Mouse (Mus musculus) MN1 (cell line): ENCODE data around the gene Il2.

ENCODE experiments used
- DNase-seq: peaks from one replicate; pipeline ENCODE4 v3.0.0-alpha.2; 2016; ENCODE audit warnings: low spot score

Il2 gene

GRCm38 (mm10) chr3:37125655-37126054 is at the start of gene Il2:
Gene Il2, minus strand, starts transcription at chr3:37125959.
- no peak for DNase-seq

DNA sequence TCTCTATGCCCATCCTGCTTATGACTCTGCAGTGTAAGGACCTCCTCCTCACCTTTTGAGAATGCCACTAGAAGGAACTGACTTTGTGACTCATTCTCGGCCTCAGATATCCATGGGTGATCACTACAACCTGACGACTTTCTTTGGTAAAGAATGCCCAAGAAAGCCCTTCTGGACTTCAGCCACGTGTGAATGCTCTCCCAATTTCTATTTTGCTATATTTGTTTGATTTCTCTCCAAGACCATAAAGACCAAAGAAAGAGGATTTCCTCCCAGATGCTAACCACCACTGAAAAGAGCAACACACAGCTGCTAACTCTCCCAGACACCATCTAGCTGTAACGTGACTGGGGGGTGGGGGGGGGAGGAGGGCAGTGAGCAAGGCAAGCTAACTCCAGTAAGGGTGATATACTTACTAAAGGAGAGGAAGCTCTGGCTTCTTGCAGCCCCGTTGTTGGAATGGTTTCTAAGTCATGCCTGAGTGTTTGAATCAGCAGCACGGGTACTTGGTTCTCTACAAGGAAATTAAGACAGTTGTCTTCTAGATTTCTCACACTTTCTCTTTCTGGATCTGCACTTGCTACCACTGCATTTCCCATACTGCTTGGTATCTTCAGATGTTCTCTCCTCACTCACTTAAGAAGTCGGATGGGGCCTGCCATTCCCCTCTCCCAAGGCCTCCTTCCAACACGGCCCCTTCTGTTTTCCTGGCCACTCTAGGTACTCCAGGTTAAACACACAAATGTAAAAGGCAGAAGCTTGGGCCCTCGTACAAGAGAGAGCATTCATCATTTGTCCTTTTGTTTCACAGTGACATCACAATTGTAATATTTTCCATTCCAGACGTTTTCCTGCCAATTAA is 49.2 kb upstream of the Il2 start:
- no peak for DNase-seq

DNA sequence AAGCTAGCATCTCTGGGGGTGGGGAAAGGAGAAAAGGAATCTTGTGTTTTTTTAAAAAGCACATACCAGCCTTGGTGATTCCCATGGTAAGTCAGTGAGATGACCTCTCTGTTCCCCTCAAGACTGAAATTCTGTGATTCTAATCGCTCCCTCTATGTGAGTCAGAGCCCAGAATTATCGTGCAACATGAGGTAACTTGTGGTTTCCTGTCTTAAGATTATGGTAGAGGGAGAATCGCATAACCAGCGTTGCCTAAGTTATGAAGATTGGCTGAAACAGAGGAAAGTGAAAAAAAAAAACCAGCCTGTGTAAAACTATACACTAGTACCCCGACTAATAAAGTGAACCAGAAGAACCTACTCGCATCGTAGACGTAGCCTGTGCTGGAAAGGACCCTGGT is 47.5 kb upstream of the Il2 start:
- DNase-seq = no peak

GRCm38 (mm10) chr3:37169283-37169682 is 43.5 kb upstream of the Il2 start:
- DNase-seq = no peak

DNA sequence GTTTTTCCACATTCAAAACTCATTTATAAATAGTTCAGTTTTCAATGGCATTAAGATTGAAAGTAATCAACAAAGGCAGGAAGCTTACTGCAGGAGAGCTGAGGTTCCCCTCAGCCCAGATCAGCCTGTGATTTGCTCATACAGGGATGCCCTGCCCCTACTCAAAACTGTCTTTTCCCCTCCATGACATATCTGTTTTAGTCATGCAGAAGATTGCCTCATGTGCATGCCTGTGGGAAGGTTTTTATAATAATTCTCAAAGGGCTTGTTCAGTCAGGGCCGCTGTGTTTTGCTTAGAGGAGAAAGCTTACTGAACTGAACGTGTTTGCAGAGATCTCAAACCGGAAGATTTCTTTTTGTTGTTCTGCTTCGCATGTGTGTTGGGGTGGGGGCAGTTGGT is 35.3 kb upstream of the Il2 start:
- no peak for DNase-seq

- no peak for DNase-seq
Measured at GRCm38 (mm10) chr3:37158246-37158645, 32.5 kb upstream of the Il2 start.

- no peak for DNase-seq
Measured at GRCm38 (mm10) chr3:37157082-37157481, 31.3 kb upstream of the Il2 start.

DNA sequence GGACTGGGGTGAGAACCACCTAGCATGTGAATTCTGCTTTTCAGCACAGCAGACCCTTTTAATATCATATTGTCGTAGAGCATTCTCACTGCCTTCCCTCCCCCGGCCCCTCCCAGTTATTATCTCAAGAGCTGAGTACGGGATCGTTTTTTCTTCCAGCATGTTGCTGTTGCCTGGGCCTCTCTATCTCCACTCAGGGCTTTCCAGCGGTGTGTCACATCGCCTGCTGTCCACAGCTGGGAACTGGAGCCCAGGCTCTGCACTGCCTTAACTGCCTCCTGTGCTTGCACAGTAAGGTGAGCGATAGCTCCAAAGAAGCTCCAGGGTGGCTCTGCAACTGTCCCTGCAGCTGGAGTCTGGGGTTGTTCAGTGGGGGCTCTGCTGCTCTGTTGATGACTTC is 28.6 kb upstream of the Il2 start:
- no peak for DNase-seq

- DNase-seq = no peak
Measured at GRCm38 (mm10) chr3:37153004-37153403, 27.2 kb upstream of the Il2 start.

GRCm38 (mm10) chr3:37152274-37152673 is 26.5 kb upstream of the Il2 start:
- no peak for DNase-seq

GRCm38 (mm10) chr3:37146810-37147209 is 21.1 kb upstream of the Il2 start:
- DNase-seq = no peak

DNA sequence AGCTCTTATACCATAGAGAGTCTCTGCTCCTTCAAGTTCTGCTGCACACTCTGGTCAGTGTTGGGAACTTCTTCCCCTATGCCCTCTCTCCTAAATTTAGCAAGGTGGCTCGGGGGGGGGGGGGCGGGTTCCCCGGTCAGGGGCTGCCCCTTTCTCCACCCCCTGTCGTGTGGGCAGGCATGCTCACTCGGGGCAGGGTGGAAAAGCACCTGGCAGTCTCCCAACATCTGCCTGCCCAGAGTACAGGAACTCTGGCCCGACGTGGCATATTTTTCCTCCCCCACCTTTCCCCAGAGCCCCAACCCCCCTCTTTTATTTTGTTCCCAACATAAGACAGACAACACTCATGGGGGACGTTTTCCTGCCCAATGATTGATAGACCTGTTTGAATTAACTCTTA is 20.6 kb upstream of the Il2 start:
- DNase-seq = no peak

DNA sequence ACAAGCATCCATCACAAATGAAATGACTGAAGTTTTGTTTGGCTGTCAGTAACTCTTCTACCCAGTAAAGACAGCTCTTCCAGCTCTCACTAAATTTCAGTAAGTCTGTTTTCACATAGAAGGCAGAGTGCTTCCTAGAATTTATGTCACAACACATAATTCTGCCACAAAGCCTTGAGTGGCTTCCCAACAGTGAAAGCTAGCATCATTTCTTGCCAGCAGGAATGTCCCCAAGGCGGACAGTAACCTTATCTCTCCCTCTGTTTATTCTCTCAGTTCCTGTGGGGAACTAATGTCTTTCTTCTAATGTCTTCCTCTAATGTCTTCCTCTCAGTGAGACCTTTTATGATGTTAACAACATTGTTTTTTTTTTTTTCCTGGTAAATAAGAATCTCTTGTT is 19.2 kb upstream of the Il2 start:
- DNase-seq = no peak

- DNase-seq = no peak
Measured at GRCm38 (mm10) chr3:37141827-37142226, 16.1 kb upstream of the Il2 start.

- no peak for DNase-seq
Measured at GRCm38 (mm10) chr3:37140168-37140906, 14.6 kb upstream of the Il2 start.

DNA sequence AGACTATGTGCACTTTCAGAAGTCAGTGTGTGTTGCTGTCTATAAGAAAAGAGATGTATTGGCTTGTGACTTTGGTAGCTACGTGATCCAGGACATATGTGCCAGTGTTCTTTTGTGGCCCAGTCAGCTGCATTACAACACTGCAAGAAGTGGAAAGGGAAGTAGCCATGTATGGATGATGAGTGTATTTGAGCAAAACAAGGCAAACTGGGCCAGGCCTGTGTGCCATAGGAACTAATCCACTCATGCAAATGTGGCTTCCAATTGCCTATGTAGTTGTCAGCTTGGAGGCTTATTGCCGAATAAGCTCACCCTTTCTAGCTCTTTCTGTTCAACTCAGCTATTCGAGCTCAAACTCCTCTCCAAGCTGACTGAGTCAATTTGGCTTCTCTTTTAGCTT is 13.4 kb upstream of the Il2 start:
- DNase-seq = no peak

DNA sequence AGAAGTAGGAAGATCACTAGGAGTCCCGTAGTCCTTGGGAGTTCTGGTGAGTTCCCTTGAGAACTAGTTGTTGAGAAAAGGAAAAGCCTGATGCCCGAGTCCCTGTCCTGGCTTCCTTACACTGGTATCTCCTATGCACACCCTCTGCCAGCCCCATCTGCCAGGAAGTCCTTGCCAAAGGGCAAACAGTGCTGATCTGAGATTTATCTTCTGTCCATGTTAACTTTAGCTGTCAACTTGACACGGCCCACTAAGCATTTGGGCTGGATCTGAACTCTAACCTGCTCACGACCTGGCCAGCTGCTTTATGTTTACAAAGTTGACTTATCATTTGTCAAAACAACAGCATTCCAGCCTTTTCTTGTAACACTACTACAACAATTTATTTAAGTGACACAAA is 11.5 kb upstream of the Il2 start:
- no peak for DNase-seq

GRCm38 (mm10) chr3:37129063-37129462 is 3.3 kb upstream of the Il2 start:
- DNase-seq = no peak

DNA sequence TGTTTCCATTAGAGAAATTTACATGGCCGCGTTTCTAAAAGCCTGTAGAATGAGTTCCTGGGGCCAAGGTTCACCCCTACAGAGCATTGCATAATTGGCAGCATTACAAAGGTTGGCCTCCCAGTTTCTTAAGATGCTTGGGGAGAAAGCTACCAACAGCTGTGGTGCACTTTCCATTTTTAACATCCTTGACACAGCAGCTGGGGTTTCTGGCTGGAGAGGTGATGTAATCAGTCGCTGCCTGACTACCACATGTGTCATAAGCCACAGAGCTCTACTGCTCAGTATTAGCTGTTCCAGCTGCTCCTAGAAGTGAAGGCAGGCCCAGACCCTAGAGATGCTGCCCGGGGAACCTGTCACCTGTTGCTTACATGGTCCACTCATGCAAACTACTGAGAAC is 2.5 kb upstream of the Il2 start:
- DNase-seq = no peak

DNA sequence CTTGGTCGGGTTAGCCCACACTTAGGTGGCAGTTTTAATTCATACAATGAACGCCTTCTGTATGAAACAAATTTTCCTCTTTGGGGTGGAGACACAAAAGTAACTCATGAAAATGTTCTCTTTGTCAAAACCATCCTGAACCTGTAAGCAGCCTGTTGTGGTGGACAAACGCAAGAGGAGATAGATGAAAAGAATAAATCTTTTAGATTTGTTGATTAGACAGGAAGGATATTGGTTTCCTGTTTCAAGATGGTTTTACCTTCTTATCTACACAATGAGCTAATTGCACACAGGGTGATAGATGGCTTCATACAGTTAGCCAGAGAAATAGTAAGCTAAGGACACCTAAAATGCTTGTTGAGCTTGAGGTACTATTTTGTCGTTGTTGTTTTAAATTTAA is 403 bp upstream of the Il2 start:
- no peak for DNase-seq

GRCm38 (mm10) chr3:37090721-37091120 is 35.0 kb downstream of the Il2 start:
- no peak for DNase-seq

GRCm38 (mm10) chr3:37084860-37085259 is 40.9 kb downstream of the Il2 start:
- no peak for DNase-seq

DNA sequence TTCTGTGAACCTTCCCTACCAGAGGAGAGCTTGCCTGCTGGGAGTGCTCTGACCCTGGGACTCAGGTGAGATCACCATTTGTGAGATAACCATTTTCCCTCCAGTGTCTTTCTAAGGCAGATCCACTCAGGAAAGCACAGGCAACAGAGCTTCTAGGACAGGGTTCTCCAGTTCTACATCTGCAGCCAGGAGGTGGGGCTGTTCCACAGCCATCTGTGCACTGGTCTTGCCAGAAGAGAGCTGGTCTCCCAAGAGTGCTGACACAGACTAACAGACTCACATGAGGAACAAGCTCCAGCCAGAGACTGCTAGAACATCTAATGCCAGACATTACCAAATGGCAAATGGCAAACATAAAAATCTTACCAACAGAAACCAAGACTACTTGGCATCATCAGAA is 52.5 kb downstream of the Il2 start:
- DNase-seq = no peak
